Mouse (Mus musculus): Measurements from ENCODE around the gene Pigyl. TPM values are rescaled to one million over a fixed set of nuclear protein-coding genes. Genes with fewer than 3 reads are reported as not detected.

Gene Pigyl
- polyA plus RNA-seq, 1 experiment from 2014 or later, result 49.0 TPM

DNA sequence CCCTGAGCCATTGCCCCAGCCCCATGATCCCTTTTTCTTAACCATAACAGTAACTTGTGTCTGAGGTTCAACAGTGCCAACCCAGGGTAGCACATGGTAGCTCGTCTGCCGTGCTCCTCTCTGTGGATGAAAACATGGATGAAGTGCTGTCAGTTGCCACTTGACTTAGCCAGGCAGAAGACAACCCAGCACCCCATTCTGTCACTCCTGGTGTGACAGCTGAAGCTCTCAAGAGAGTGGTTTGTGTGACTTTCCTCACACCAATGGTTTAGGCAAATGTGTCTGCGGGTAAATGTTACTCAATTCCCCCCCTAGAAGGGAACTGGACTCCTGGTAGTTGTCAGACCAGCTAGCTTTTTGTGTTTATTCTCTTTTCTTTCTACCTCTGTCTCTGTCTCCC, 34.6 kb upstream of the Pigyl start:
- Histone ChIP-seq H3K4me1 (ENCODE audit: control insufficient read depth, insufficient read depth, low read length) (peaks cover 6% of the 10 kb centered on the region), H3K4me3 (ENCODE audit: low read length) (no peak overlapping the region), H3K36me3 (ENCODE audit: control insufficient read depth, insufficient read depth) (no peaks in the 10 kb centered on the region), H3K9ac (ENCODE audit: low read length) (no peak overlapping the region), H3K27me3 (ENCODE audit: control insufficient read depth, insufficient read depth, low read length) (no peaks in the 10 kb centered on the region), H3K4me2 (ENCODE audit: low read depth, low read length) (no peak overlapping the region), H3K9me3 (replicated peaks; ENCODE audit: control insufficient read depth, low read length) (no peaks in the 10 kb centered on the region), H3K27ac (ENCODE audit: low read length) (no peak overlapping the region)
- ATAC-seq (replicated peaks; ENCODE audit: extremely low read depth, insufficient read depth, low FRiP score), result no peak
- WGBS, result 52% methylated on average over 3 of the region's 3 CpGs

DNA sequence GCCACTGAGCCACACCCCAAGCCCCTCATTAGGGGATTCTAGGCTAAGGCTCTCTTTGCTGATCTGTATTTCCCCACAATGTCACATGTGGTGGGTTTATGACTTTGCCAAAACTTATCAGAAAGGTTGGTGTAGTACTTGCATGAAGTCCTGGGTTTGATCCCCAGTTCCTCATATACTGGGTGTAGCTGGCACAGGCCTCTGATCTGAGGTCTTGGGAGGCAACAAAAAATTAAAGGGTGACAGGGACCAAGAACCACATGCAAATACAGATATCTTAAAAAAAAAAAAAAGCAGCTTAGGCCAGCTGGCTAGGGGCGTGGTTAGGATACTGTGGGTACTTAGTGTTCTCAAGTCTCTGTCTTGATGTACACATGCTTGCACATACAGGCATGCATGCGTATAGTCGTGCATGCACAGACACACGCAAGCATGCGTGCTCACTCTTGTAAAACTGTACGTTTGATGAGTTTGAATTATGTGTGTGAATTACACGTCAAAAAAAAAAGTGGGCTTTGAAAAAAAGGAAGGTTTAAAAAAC, 33.5 kb upstream of the Pigyl start:
- Histone ChIP-seq H3K4me2 (ENCODE audit: low read depth, low read length) (no peak overlapping the region), H3K4me1 (ENCODE audit: control insufficient read depth, insufficient read depth, low read length) (no peaks in the 10 kb centered on the region), H3K9me3 (replicated peaks; ENCODE audit: control insufficient read depth, low read length) (no peaks in the 10 kb centered on the region), H3K9ac (ENCODE audit: low read length) (no peak overlapping the region), H3K27ac (ENCODE audit: low read length) (no peak overlapping the region), H3K4me3 (ENCODE audit: low read length) (no peak overlapping the region), H3K36me3 (ENCODE audit: control insufficient read depth, insufficient read depth) (no peaks in the 10 kb centered on the region), H3K27me3 (ENCODE audit: control insufficient read depth, insufficient read depth, low read length) (no peaks in the 10 kb centered on the region)
- no peak for ATAC-seq (replicated peaks; ENCODE audit: extremely low read depth, insufficient read depth, low FRiP score)
- 76% methylated on average over 7 of the region's 7 CpGs for WGBS

- Histone ChIP-seq H3K27me3 (ENCODE audit: control insufficient read depth, insufficient read depth, low read length) (no peaks in the 10 kb centered on the region), H3K4me2 (ENCODE audit: low read depth, low read length) (no peak overlapping the region), H3K36me3 (ENCODE audit: control insufficient read depth, insufficient read depth) (no peaks in the 10 kb centered on the region), H3K9ac (ENCODE audit: low read length) (no peak overlapping the region), H3K27ac (ENCODE audit: low read length) (no peak overlapping the region), H3K4me3 (ENCODE audit: low read length) (no peak overlapping the region), H3K9me3 (replicated peaks; ENCODE audit: control insufficient read depth, low read length) (no peaks in the 10 kb centered on the region), H3K4me1 (ENCODE audit: control insufficient read depth, insufficient read depth, low read length) (no peaks in the 10 kb centered on the region)
- ATAC-seq (replicated peaks; ENCODE audit: extremely low read depth, insufficient read depth, low FRiP score), result no peak
- WGBS, result 79% methylated on average over 3 of the region's 3 CpGs
These were observed 32.5 kb upstream of the Pigyl start for GRCm38 (mm10) chr9:22124169-22124568.

- Histone ChIP-seq H3K27me3 (ENCODE audit: control insufficient read depth, insufficient read depth, low read length) (no peaks in the 10 kb centered on the region), H3K36me3 (ENCODE audit: control insufficient read depth, insufficient read depth) (no peaks in the 10 kb centered on the region), H3K4me3 (ENCODE audit: low read length) (no peak overlapping the region), H3K9ac (ENCODE audit: low read length) (no peak overlapping the region), H3K9me3 (replicated peaks; ENCODE audit: control insufficient read depth, low read length) (no peaks in the 10 kb centered on the region), H3K4me2 (ENCODE audit: low read depth, low read length) (no peak overlapping the region), H3K4me1 (ENCODE audit: control insufficient read depth, insufficient read depth, low read length) (no peaks in the 10 kb centered on the region), H3K27ac (ENCODE audit: low read length) (no peak overlapping the region)
- WGBS, result 85% methylated on average over 15 of the region's 15 CpGs
- no peak for ATAC-seq (replicated peaks; ENCODE audit: extremely low read depth, insufficient read depth, low FRiP score)
These were observed 31.2 kb upstream of the Pigyl start for GRCm38 (mm10) chr9:22125246-22126027.

- H3K36me3 ChIP-seq (ENCODE audit: control insufficient read depth, insufficient read depth), result no peaks in the 10 kb centered on the region
- no peaks in the 10 kb centered on the region for H3K27me3 ChIP-seq (ENCODE audit: control insufficient read depth, insufficient read depth, low read length)
- H3K4me2 ChIP-seq (ENCODE audit: low read depth, low read length), result peak overlapping the region; percentile 68
- H3K4me1 ChIP-seq (ENCODE audit: control insufficient read depth, insufficient read depth, low read length), result peaks cover 7% of the 10 kb centered on the region; the same call in 1 of the 2 replicates
- WGBS, result 1% methylated on average over 35 of the region's 35 CpGs
- no peak overlapping the region for H3K27ac ChIP-seq (ENCODE audit: low read length)
- ATAC-seq (replicated peaks; ENCODE audit: extremely low read depth, insufficient read depth, low FRiP score), result peak; percentile 33; the same call in 1 of the 2 replicates
- H3K9me3 ChIP-seq (replicated peaks; ENCODE audit: control insufficient read depth, low read length), result no peaks in the 10 kb centered on the region
- peak overlapping the region; percentile 40 for H3K4me3 ChIP-seq (ENCODE audit: low read length)
- H3K9ac ChIP-seq (ENCODE audit: low read length), result peak overlapping the region; percentile 62
These were observed 25.2 kb upstream of the Pigyl start for GRCm38 (mm10) chr9:22131226-22131981.

- H3K9ac ChIP-seq (ENCODE audit: low read length), result no peak overlapping the region; the same call in 1 of the 2 replicates
These were observed 24.4 kb upstream of the Pigyl start for GRCm38 (mm10) chr9:22132220-22132619.

DNA sequence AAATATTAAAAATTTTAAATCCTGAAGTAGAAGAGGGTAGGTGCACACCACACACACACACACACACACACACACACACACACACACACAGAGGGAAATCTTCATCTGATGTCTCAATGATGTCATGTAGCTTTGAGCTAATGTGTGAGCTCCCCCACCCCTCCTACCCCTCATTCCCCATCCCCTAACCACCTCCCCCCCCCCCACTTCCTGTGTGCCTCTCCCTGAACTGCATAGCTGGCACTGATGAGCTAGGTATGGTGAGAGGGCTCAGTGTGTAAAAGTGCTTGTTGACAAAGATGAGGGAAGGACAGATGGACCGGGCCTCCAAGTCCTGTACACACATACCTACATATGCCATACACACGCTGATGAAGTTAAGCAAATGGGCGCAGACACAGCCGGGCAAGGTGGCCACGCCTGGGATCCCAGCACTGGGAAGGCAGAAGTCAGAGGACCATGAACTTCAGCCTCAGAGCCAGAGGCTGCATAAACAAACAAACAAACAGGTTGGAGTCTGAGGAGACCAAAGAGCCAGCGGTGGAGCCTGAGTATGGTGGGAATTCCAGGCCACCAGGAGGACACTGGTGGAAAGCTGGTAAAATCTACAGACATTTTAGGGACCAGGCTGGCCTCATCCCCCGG, 22.3 kb upstream of the Pigyl start:
- Histone ChIP-seq H3K27ac (ENCODE audit: low read length) (no peak overlapping the region), H3K4me2 (ENCODE audit: low read depth, low read length) (no peak overlapping the region), H3K9ac (ENCODE audit: low read length) (no peak overlapping the region), H3K27me3 (ENCODE audit: control insufficient read depth, insufficient read depth, low read length) (no peaks in the 10 kb centered on the region), H3K4me3 (ENCODE audit: low read length) (no peak overlapping the region), H3K36me3 (ENCODE audit: control insufficient read depth, insufficient read depth) (no peaks in the 10 kb centered on the region), H3K4me1 (ENCODE audit: control insufficient read depth, insufficient read depth, low read length) (peaks cover 7% of the 10 kb centered on the region; the same call in 1 of the 2 replicates), H3K9me3 (replicated peaks; ENCODE audit: control insufficient read depth, low read length) (no peaks in the 10 kb centered on the region)
- WGBS, result 78% methylated on average over 7 of the region's 7 CpGs
- no peak for ATAC-seq (replicated peaks; ENCODE audit: extremely low read depth, insufficient read depth, low FRiP score)

More at GRCm38 (mm10) chr9:22132220-22132619, 24.4 kb upstream of the Pigyl start:
- Histone ChIP-seq H3K4me3 (ENCODE audit: low read length) (peak overlapping the region; percentile 40), H3K4me1 (ENCODE audit: control insufficient read depth, insufficient read depth, low read length) (peaks cover 7% of the 10 kb centered on the region; the same call in 1 of the 2 replicates), H3K27me3 (ENCODE audit: control insufficient read depth, insufficient read depth, low read length) (no peaks in the 10 kb centered on the region), H3K36me3 (ENCODE audit: control insufficient read depth, insufficient read depth) (no peaks in the 10 kb centered on the region), H3K9me3 (replicated peaks; ENCODE audit: control insufficient read depth, low read length) (no peaks in the 10 kb centered on the region), H3K27ac (ENCODE audit: low read length) (no peak overlapping the region), H3K4me2 (ENCODE audit: low read depth, low read length) (peak overlapping the region; percentile 68)
- ATAC-seq (replicated peaks; ENCODE audit: extremely low read depth, insufficient read depth, low FRiP score), result no peak
- WGBS, result 53% methylated on average over 11 of the region's 11 CpGs

DNA sequence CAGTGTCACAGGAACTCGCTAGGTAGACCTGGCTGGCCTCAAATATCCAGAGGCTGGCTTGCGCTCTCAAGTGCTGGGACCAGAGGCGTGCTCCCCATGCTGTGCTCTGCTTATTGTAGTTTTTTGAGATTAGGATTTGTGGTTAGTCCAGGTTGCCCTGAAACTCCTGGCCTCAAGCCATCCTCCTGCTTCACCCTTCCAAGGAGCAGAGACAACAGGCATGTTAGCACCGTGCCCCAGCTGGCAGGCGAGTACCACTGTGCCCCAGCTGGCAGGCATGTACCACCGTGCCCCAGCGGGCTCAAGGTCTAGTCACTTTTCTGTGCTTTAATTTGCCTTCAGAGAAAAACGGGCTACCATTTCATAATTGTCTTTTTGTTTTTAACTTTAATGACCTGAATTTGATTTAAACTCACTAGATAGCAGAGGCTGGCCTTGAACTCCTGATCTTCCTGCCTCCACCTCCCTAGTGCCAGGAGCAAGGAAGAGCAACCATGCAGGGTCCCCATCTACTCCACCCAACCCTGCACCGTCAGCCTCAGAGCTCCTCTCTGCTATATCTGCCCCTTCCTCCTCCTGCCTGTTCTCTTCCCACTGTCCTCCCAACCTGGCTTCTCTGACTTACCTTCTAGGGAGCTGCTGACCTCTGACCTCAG, 21.5 kb upstream of the Pigyl start:
- ATAC-seq (replicated peaks; ENCODE audit: extremely low read depth, insufficient read depth, low FRiP score), result no peak
- Histone ChIP-seq H3K9ac (ENCODE audit: low read length) (no peak overlapping the region), H3K27ac (ENCODE audit: low read length) (no peak overlapping the region), H3K36me3 (ENCODE audit: control insufficient read depth, insufficient read depth) (no peaks in the 10 kb centered on the region), H3K27me3 (ENCODE audit: control insufficient read depth, insufficient read depth, low read length) (no peaks in the 10 kb centered on the region), H3K4me1 (ENCODE audit: control insufficient read depth, insufficient read depth, low read length) (peaks cover 7% of the 10 kb centered on the region; the same call in 1 of the 2 replicates), H3K4me2 (ENCODE audit: low read depth, low read length) (no peak overlapping the region), H3K9me3 (replicated peaks; ENCODE audit: control insufficient read depth, low read length) (no peaks in the 10 kb centered on the region), H3K4me3 (ENCODE audit: low read length) (no peak overlapping the region)
- 80% methylated on average over 9 of the region's 9 CpGs for WGBS
